Mouse (Mus musculus) urinary bladder, postnatal 4 days (tissue): ENCODE measurements around the gene Pknox2.

Source experiments
- DNase-seq, 2 experiments: peaks; one replicate each; pipeline ENCODE4 v3.0.0; 2021 to 2022; ENCODE audit warnings: low spot score in 2 of 2

Gene Pknox2

GRCm38 (mm10) chr9:37051669-37052068, 95.5 kb downstream of the Pknox2 start:
- DNase-seq = no peak

GRCm38 (mm10) chr9:37047490-37047889, 99.7 kb downstream of the Pknox2 start:
- DNase-seq = peak in 1 of 2 experiments; percentile 33

- no peak for DNase-seq
These were observed 101.3 kb downstream of the Pknox2 start for GRCm38 (mm10) chr9:37045875-37046274.

- DNase-seq = no peak
These were observed 103.0 kb downstream of the Pknox2 start for GRCm38 (mm10) chr9:37044165-37044564.

- no peak for DNase-seq
These were observed 108.3 kb downstream of the Pknox2 start for GRCm38 (mm10) chr9:37038859-37039258.

GRCm38 (mm10) chr9:37038445-37038844, 108.8 kb downstream of the Pknox2 start:
- no peak for DNase-seq

- DNase-seq = no peak
These were observed 109.8 kb downstream of the Pknox2 start for GRCm38 (mm10) chr9:37037405-37037804.

- no peak for DNase-seq
These were observed 112.0 kb downstream of the Pknox2 start for GRCm38 (mm10) chr9:37035248-37035647.

- DNase-seq = no peak
These were observed 112.9 kb downstream of the Pknox2 start for GRCm38 (mm10) chr9:37034316-37034715.

GRCm38 (mm10) chr9:37030347-37031213, 116.6 kb downstream of the Pknox2 start:
- peak in 1 of 2 experiments; percentile 47 for DNase-seq

- DNase-seq = no peak
These were observed 117.3 kb downstream of the Pknox2 start for GRCm38 (mm10) chr9:37029811-37030346.

- DNase-seq = no peak
These were observed 119.2 kb downstream of the Pknox2 start for GRCm38 (mm10) chr9:37027825-37028575.

GRCm38 (mm10) chr9:37025913-37026312, 121.3 kb downstream of the Pknox2 start:
- DNase-seq = no peak

GRCm38 (mm10) chr9:37021586-37022230, 125.5 kb downstream of the Pknox2 start:
- no peak for DNase-seq

- peak in 1 of 2 experiments; percentile 38 for DNase-seq
These were observed 129.1 kb downstream of the Pknox2 start for GRCm38 (mm10) chr9:37018154-37018553.

GRCm38 (mm10) chr9:37017169-37017568, 130.0 kb downstream of the Pknox2 start:
- DNase-seq = no peak

- DNase-seq = no peak
These were observed 131.0 kb downstream of the Pknox2 start for GRCm38 (mm10) chr9:37016165-37016564.

GRCm38 (mm10) chr9:37013565-37013964, 133.6 kb downstream of the Pknox2 start:
- DNase-seq = no peak

- no peak for DNase-seq
These were observed 139.1 kb downstream of the Pknox2 start for GRCm38 (mm10) chr9:37008090-37008489.

GRCm38 (mm10) chr9:37004676-37005075, 142.5 kb downstream of the Pknox2 start:
- DNase-seq = no peak

- DNase-seq = no peak
These were observed 145.2 kb downstream of the Pknox2 start for GRCm38 (mm10) chr9:37001935-37002535.

- DNase-seq = no peak
These were observed 147.8 kb downstream of the Pknox2 start for GRCm38 (mm10) chr9:36999393-36999792.
